In the genomic region with DNA sequence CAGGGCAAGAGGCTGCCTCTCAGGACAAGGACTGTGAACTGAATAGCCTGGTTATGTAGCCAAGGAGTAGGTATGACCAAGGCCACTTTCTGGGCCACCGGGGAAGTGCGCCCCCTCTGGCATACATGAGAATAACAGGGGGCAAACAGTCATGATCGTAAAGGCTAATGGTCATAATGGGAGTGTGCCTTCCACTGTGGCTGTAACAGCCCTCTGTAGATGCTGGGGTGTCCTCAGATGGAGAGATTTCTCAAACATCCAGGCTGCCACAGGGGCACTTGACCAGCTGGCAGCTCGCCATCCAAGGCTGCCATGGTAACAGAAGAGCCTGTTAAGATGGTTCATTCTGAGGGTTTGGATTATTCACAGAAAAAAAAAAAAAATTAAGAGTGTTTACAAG, we compare ENCODE assay signal across 8 mouse cellular contexts.
DNase-seq lines count a peak whose midpoint lies in the region; ATAC-seq and TF ChIP-seq lines count a peak whose summit lies in the region.

No protein-coding gene starts in this region.

- no peak overlapping the region for H3K4me3 ChIP-seq in midbrain, embryonic 14.5 days (replicated peaks; ENCODE audit: low read depth, low read length)
- H3K4me3 ChIP-seq in midbrain, embryonic 13.5 days (replicated peaks) = no peak overlapping the region
- no peak overlapping the region for H3K4me3 ChIP-seq in cerebellum, adult 2 months (replicated peaks; ENCODE audit: insufficient read depth, low read depth, low read length)
- H3K4me3 ChIP-seq in lung, postnatal 0 days (ENCODE audit: low read depth, low read length) = no peak overlapping the region
- H3K4me3 ChIP-seq in forebrain, embryonic 11.5 days (ENCODE audit: low read depth, low read length) = no peak overlapping the region

- TF ChIP-seq CTCF in cerebellum, adult 2 months (IDR thresholded peaks at IDR 0.05; ENCODE audit: borderline replicate concordance, insufficient read depth, low read depth, low read length) = peak; percentile 54; the same call in 1 of the 2 replicates
- peak; percentile 76 for TF ChIP-seq CTCF in lung, postnatal 0 days (IDR thresholded peaks at IDR 0.05)

- no peak overlapping the region for H3K27ac ChIP-seq in midbrain, embryonic 14.5 days (replicated peaks; ENCODE audit: low read depth, low read length)
- H3K27ac ChIP-seq in midbrain, embryonic 13.5 days = no peak overlapping the region
- H3K27ac ChIP-seq in cerebellum, adult 2 months (ENCODE audit: insufficient read depth, low read length) = no peak overlapping the region
- no peak overlapping the region for H3K27ac ChIP-seq in lung, postnatal 0 days (ENCODE audit: low read length)
- H3K27ac ChIP-seq in forebrain, embryonic 11.5 days (ENCODE audit: low read depth, low read length) = no peak overlapping the region

- TF ChIP-seq EP300 in lung, postnatal 0 days (IDR thresholded peaks at IDR 0.05) = no peak

- H3K27me3 ChIP-seq in midbrain, embryonic 14.5 days (ENCODE audit: control insufficient read depth, insufficient read depth, low read length) = no peaks in the 10 kb centered on the region
- peaks cover 6% of the 10 kb centered on the region; the same call in 1 of the 2 replicates for H3K27me3 ChIP-seq in midbrain, embryonic 13.5 days
- no peaks in the 10 kb centered on the region for H3K27me3 ChIP-seq in cerebellum, adult 2 months (ENCODE audit: control insufficient read depth, insufficient read depth, low read length)
- no peaks in the 10 kb centered on the region for H3K27me3 ChIP-seq in lung, postnatal 0 days (replicated peaks; ENCODE audit: insufficient read depth, low read length)
- peaks cover 43% of the 10 kb centered on the region for H3K27me3 ChIP-seq in forebrain, embryonic 11.5 days (ENCODE audit: control insufficient read depth, insufficient read depth, low read length)

- no peak for TF ChIP-seq POLR2A in cerebellum, adult 2 months (IDR thresholded peaks at IDR 0.05; ENCODE audit: borderline replicate concordance, insufficient read depth, low read length)

- no peak for ATAC-seq in midbrain, embryonic 14.5 days (ENCODE audit: low FRiP score, low TSS enrichment)
- ATAC-seq in midbrain, embryonic 13.5 days = no peak
- ATAC-seq in lung, postnatal 0 days = peak; percentile 56
- ATAC-seq in forebrain, embryonic 11.5 days (replicated peaks; ENCODE audit: low FRiP score) = no peak

- H3K9ac ChIP-seq in midbrain, embryonic 14.5 days (replicated peaks; ENCODE audit: low read length) = no peak overlapping the region
- no peak overlapping the region for H3K9ac ChIP-seq in midbrain, embryonic 13.5 days (replicated peaks)
- H3K9ac ChIP-seq in lung, postnatal 0 days (replicated peaks; ENCODE audit: low read depth) = no peak overlapping the region
- no peak overlapping the region for H3K9ac ChIP-seq in forebrain, embryonic 11.5 days (ENCODE audit: low read length)

- H3K4me2 ChIP-seq in midbrain, embryonic 14.5 days (ENCODE audit: low read length) = no peak overlapping the region
- H3K4me2 ChIP-seq in midbrain, embryonic 13.5 days (replicated peaks) = no peak overlapping the region
- H3K4me2 ChIP-seq in lung, postnatal 0 days (replicated peaks; ENCODE audit: low read depth, low read length) = no peak overlapping the region
- no peak overlapping the region for H3K4me2 ChIP-seq in forebrain, embryonic 11.5 days (ENCODE audit: low read depth, low read length, severe bottlenecking)

- peaks cover 36% of the 10 kb centered on the region for H3K4me1 ChIP-seq in midbrain, embryonic 14.5 days (ENCODE audit: control insufficient read depth, insufficient read depth, low read length)
- H3K4me1 ChIP-seq in midbrain, embryonic 13.5 days (replicated peaks) = peaks cover 63% of the 10 kb centered on the region
- peaks cover 27% of the 10 kb centered on the region for H3K4me1 ChIP-seq in cerebellum, adult 2 months (ENCODE audit: control insufficient read depth, insufficient read depth, low read length)
- H3K4me1 ChIP-seq in lung, postnatal 0 days (ENCODE audit: insufficient read depth, low read depth, low read length) = no peaks in the 10 kb centered on the region
- peaks cover 6% of the 10 kb centered on the region; the same call in 1 of the 2 replicates for H3K4me1 ChIP-seq in forebrain, embryonic 11.5 days (replicated peaks; ENCODE audit: control insufficient read depth, insufficient read depth, low read length)

- H3K9me3 ChIP-seq in midbrain, embryonic 14.5 days (ENCODE audit: control insufficient read depth, low read length) = no peaks in the 10 kb centered on the region
- H3K9me3 ChIP-seq in midbrain, embryonic 13.5 days = no peaks in the 10 kb centered on the region
- H3K9me3 ChIP-seq in lung, postnatal 0 days (ENCODE audit: low read length) = no peaks in the 10 kb centered on the region
- H3K9me3 ChIP-seq in forebrain, embryonic 11.5 days (ENCODE audit: control insufficient read depth, low read length) = no peaks in the 10 kb centered on the region

- WGBS in midbrain, embryonic 14.5 days = 76% methylated on average over 4 of the region's 4 CpGs
- 69% methylated on average over 4 of the region's 4 CpGs for WGBS in midbrain, embryonic 13.5 days
- 26% methylated on average over 4 of the region's 4 CpGs for WGBS in cerebellum, adult 2 months
- 56% methylated on average over 4 of the region's 4 CpGs for WGBS in lung, postnatal 0 days
- WGBS in forebrain, embryonic 11.5 days = 71% methylated on average over 4 of the region's 4 CpGs

- DNase-seq in adrenal gland, postnatal 10 days = peak; percentile 28
- no peak for DNase-seq in adrenal gland, postnatal 4 days (ENCODE audit: low spot score in 2 of 2)
- peak; percentile 74 for DNase-seq in midbrain, embryonic 14.5 days
- DNase-seq in cerebellum, adult 2 months = peak; percentile 84
- peak; percentile 44 for DNase-seq in lung, postnatal 0 days (ENCODE audit: low spot score)
- DNase-seq in gastrocnemius, adult 18-20 months (ENCODE audit: low spot score) = no peak
- DNase-seq in forebrain, embryonic 11.5 days (ENCODE audit: low spot score) = no peak

- H3K36me3 ChIP-seq in midbrain, embryonic 14.5 days (ENCODE audit: control insufficient read depth, insufficient read depth, low read length) = peaks cover 37% of the 10 kb centered on the region
- peaks cover 34% of the 10 kb centered on the region for H3K36me3 ChIP-seq in midbrain, embryonic 13.5 days
- peaks cover 9% of the 10 kb centered on the region; the same call in 1 of the 2 replicates for H3K36me3 ChIP-seq in lung, postnatal 0 days (ENCODE audit: insufficient read depth, low read length)
- peaks cover 4% of the 10 kb centered on the region; the same call in 1 of the 2 replicates for H3K36me3 ChIP-seq in forebrain, embryonic 11.5 days (ENCODE audit: control insufficient read depth, insufficient read depth, low read length)

Comparison
In these comparisons a context has a peak if more than half of its experiments do, and no peak if none do; other contexts are left out.
1. DNase-seq: peak in adrenal gland, postnatal 10 days (single experiment), midbrain, embryonic 14.5 days (single experiment), cerebellum, adult 2 months (2 of 2) and lung, postnatal 0 days (single experiment); none in adrenal gland, postnatal 4 days (0 of 2), gastrocnemius, adult 18-20 months (single experiment) and forebrain, embryonic 11.5 days (single experiment).